ENCODE assay signal across 30 mouse cellular contexts in genomic region chr2:21153469-21153868, GRCm38 (mm10). TPM values are rescaled to one million over a fixed set of nuclear protein-coding genes. Genes with fewer than 3 reads are reported as not detected.
DNase-seq lines count a peak whose midpoint lies in the region; ATAC-seq and TF ChIP-seq lines count a peak whose summit lies in the region.
"Had no signal": no experiment of that assay in that cellular context is flagged by ENCODE, and none has a peak within 500 bp of the region (broad histone marks: within the 10 kb centered on the region; RNA-seq: fewer than 3 reads in every experiment).

No protein-coding gene starts in this region.

- no peak overlapping the region for H3K9ac ChIP-seq in heart, adult 2 months (ENCODE audit: low read depth, low read length)
- no peak overlapping the region for H3K9ac ChIP-seq in MEL (ENCODE audit: control insufficient read depth, low read depth, low read length, poor library complexity, severe bottlenecking)
- H3K9ac ChIP-seq: heart, embryonic 12.5 days; limb, embryonic 12.5 days; liver, embryonic 13.5 days; neural tube, embryonic 13.5 days had no signal

- no peak for DNase-seq in heart, adult 2 months
- no peak for DNase-seq in heart, postnatal 25 days (ENCODE audit: low spot score)
- DNase-seq in 416B (ENCODE audit: low read depth) (peak; percentile 34), MEL (ENCODE audit: low read depth, low spot score) (no peak)
- no peak for DNase-seq in left cerebral cortex, postnatal 4 days
- no peak for DNase-seq in left cerebral cortex, postnatal 14 days (ENCODE audit: low spot score in 2 of 2)
- DNase-seq: adrenal gland, postnatal 14 days; B cell, adult 2 months; cerebellum, adult 9-10 months; gastrocnemius, adult 2 months; gastrocnemius, postnatal 36 days; heart, adult 18-20 months; kidney, adult 2 months; kidney, postnatal 4 days; liver, embryonic 13.5 days; lung, adult 2 months; lung, postnatal 10 days; right cerebral cortex, postnatal 4 days; thymus, postnatal 4 days had no signal

- TF ChIP-seq EP300 in heart, adult 2 months (IDR thresholded peaks at IDR 0.05; ENCODE audit: insufficient read depth, low read depth, low read length) = no peak
- no peak for TF ChIP-seq EP300 in MEL (IDR thresholded peaks at IDR 0.05; ENCODE audit: low read depth in 1 of 2, low read length in 2 of 2)

- intact Hi-C loops in heart, adult 2 months (cut with DNase I) = no loop called here
- intact Hi-C loops in heart, postnatal 25 days (cut with DNase I) = no loop called here
- intact Hi-C loops in left cerebral cortex, postnatal 4 days (cut with DNase I) = no loop called here
- intact Hi-C loops in left cerebral cortex, postnatal 14 days (cut with DNase I) = no loop called here

- 80% methylated on average over 3 of the region's 3 CpGs for WGBS in heart, adult 2 months

- H3K27me3 ChIP-seq in heart, adult 2 months (ENCODE audit: control insufficient read depth, insufficient read depth, low read length) = no peaks in the 10 kb centered on the region
- no peaks in the 10 kb centered on the region for H3K27me3 ChIP-seq in MEL (ENCODE audit: control insufficient read depth in 1 of 2, insufficient read depth in 2 of 2, low read length in 2 of 2)
- H3K27me3 ChIP-seq: heart, embryonic 12.5 days; limb, embryonic 12.5 days; liver, embryonic 13.5 days; neural tube, embryonic 13.5 days had no signal

- H3K9me3 ChIP-seq in MEL (replicated peaks; ENCODE audit: insufficient read depth, low read length) = no peaks in the 10 kb centered on the region
- H3K9me3 ChIP-seq: heart, embryonic 12.5 days; limb, embryonic 12.5 days; liver, embryonic 13.5 days; midbrain, embryonic 10.5 days; neural tube, embryonic 13.5 days had no signal

- no peak overlapping the region for H3K27ac ChIP-seq in heart, adult 2 months
- H3K27ac ChIP-seq in MEL (ENCODE audit: control insufficient read depth, low read depth, low read length) = no peak overlapping the region
- H3K27ac ChIP-seq: gastrocnemius, adult 2 months; limb, embryonic 12.5 days; liver, embryonic 13.5 days; macrophage; midbrain, embryonic 10.5 days; neural tube, embryonic 13.5 days had no signal

- H3K4me1 ChIP-seq in heart, adult 2 months (ENCODE audit: control insufficient read depth, insufficient read depth, low read length) = no peaks in the 10 kb centered on the region
- H3K4me1 ChIP-seq in MEL (ENCODE audit: control insufficient read depth in 1 of 2, insufficient read depth in 2 of 2, low read length in 2 of 2) = no peaks in the 10 kb centered on the region
- H3K4me1 ChIP-seq: heart, embryonic 12.5 days; limb, embryonic 12.5 days; liver, embryonic 13.5 days; neural tube, embryonic 13.5 days had no signal

- no peak for TF ChIP-seq POLR2A in heart, adult 2 months (IDR thresholded peaks at IDR 0.05; ENCODE audit: insufficient read depth, low read depth, low read length)
- TF ChIP-seq POLR2A in MEL (IDR thresholded peaks at IDR 0.05; ENCODE audit: control insufficient read depth in 1 of 2, insufficient read depth in 1 of 2, low read depth in 1 of 2, low read length in 2 of 2, poor library complexity in 1 of 2) = no peak

- H3K79me2 ChIP-seq in heart, adult 2 months (replicated peaks; ENCODE audit: control insufficient read depth, insufficient read depth, low read length) = no peaks in the 10 kb centered on the region
- no peaks in the 10 kb centered on the region for H3K79me2 ChIP-seq in MEL (ENCODE audit: control insufficient read depth, insufficient read depth, low read length, poor library complexity)

- 0 out of 2 replicates have a peak, but pooled peaks have one; percentile 47 for ATAC-seq in megakaryocyte-erythroid progenitor cell, adult 5-6 weeks (replicated peaks; ENCODE audit: low FRiP score, low TSS enrichment, poor library complexity, severe bottlenecking)
- ATAC-seq: forebrain, embryonic 16.5 days; hindbrain, embryonic 16.5 days; midbrain, embryonic 16.5 days had no signal

- peak; percentile 30 for TF ChIP-seq RAD21 in MEL (IDR thresholded peaks at IDR 0.05; ENCODE audit: low read depth, low read length)

- TF ChIP-seq CTCF in heart, adult 2 months (IDR thresholded peaks at IDR 0.05) = peak; percentile 54
- peak in 1 of 3 experiments; percentile 27; a peak in 1 of 6 replicates for TF ChIP-seq CTCF in MEL (IDR thresholded peaks at IDR 0.05 in 2 of 3, conservative IDR thresholded peaks at IDR 0.05 in 1 of 3; ENCODE audit: control insufficient read depth in 1 of 3, insufficient read depth in 1 of 3, low read depth in 2 of 3, low read length in 3 of 3, poor library complexity in 1 of 3, severe bottlenecking in 1 of 3)

- no peak overlapping the region for H3K4me3 ChIP-seq in heart, adult 2 months
- H3K4me3 ChIP-seq in MEL (ENCODE audit: control insufficient read depth in 1 of 2, insufficient read depth in 1 of 2, low read depth in 2 of 2, low read length in 2 of 2) = no peak overlapping the region
- H3K4me3 ChIP-seq: erythroblast, embryonic 14.5 days; gastrocnemius, adult 2 months; heart, embryonic 12.5 days; limb, embryonic 12.5 days; liver, embryonic 13.5 days; midbrain, embryonic 10.5 days; myocyte; neural tube, embryonic 13.5 days had no signal

- no peaks in the 10 kb centered on the region for H3K36me3 ChIP-seq in heart, adult 2 months (ENCODE audit: control insufficient read depth, insufficient read depth, low read length)
- no peaks in the 10 kb centered on the region for H3K36me3 ChIP-seq in MEL (ENCODE audit: control insufficient read depth in 1 of 2, insufficient read depth in 2 of 2, low read length in 2 of 2)
- H3K36me3 ChIP-seq: heart, embryonic 12.5 days; limb, embryonic 12.5 days; liver, embryonic 13.5 days; midbrain, embryonic 10.5 days; neural tube, embryonic 13.5 days had no signal

TF ChIP-seq in MEL, 35 proteins besides CTCF, POLR2A, EP300 and RAD21:
- TF ChIP-seq ELF1 (IDR thresholded peaks at IDR 0.05; ENCODE audit: low read depth, low read length) (no peak), SMC3 (IDR thresholded peaks at IDR 0.05; ENCODE audit: low read depth, low read length) (peak; percentile 21; the same call in 1 of the 2 replicates)

RNA-seq across cellular contexts. Expression of gene Enkur, which starts 51.7 kb away (rescaled TPM):
- 1 to 10 TPM; 1.1 to 1.5 TPM for total RNA-seq in heart, adult 2 months (2021)
- polyA plus RNA-seq in heart, adult 2 months (2012; rRNA removed) = 0.23 and 0.38 TPM in 2 replicates
- total RNA-seq in heart, postnatal 25 days (2021) = 1 to 10 TPM; 1.7 to 2.3 TPM
- total RNA-seq in MEL (2012; rRNA removed) = not detected in 2 replicates
- polyA plus RNA-seq in MEL (2012; ENCODE audit: insufficient read depth in 1 of 2, insufficient read length in 2 of 2, low read depth in 1 of 2, low replicate concordance in 2 of 2, missing spikeins in 1 of 2) = not detected
- not detected in 2 replicates for total RNA-seq in megakaryocyte-erythroid progenitor cell, adult 5-6 weeks (2014; fragmentation: Nextera tagmentation)
- total RNA-seq in megakaryocyte-erythroid progenitor cell, adult 5-6 weeks (2017) = 0.72 TPM in 1 of 2 replicates, not detected in the other
- total RNA-seq in left cerebral cortex, postnatal 4 days (2021) = 1 to 10 TPM; 4.1 to 4.9 TPM
- total RNA-seq in left cerebral cortex, postnatal 14 days (2021) = 1 to 10 TPM; 2.9 to 4.6 TPM
- polyA plus RNA-seq: erythroblast, embryonic 14.5 days; limb, embryonic 12.5 days; liver, embryonic 13.5 days; macrophage had no signal

RNA-seq across cellular contexts. Expression of gene Thnsl1, which starts 52.1 kb away (rescaled TPM):
- total RNA-seq in heart, adult 2 months (2021) = 1 to 10 TPM; 6.8 to 7.7 TPM
- 4.4 and 5.8 TPM in 2 replicates for polyA plus RNA-seq in heart, adult 2 months (2012; rRNA removed)
- 1 to 10 TPM; 5.6 to 8.6 TPM for total RNA-seq in heart, postnatal 25 days (2021)
- 1.0 and 1.9 TPM in 2 replicates for total RNA-seq in MEL (2012; rRNA removed)
- 1 to 10 TPM in 1 of 2 experiments, not detected in 1; 2.6 TPM for polyA plus RNA-seq in MEL (2012; ENCODE audit: insufficient read depth in 1 of 2, insufficient read length in 2 of 2, low read depth in 1 of 2, low replicate concordance in 2 of 2, missing spikeins in 1 of 2)
- total RNA-seq in megakaryocyte-erythroid progenitor cell, adult 5-6 weeks (2014; fragmentation: Nextera tagmentation) = 1.9 and 2.5 TPM in 2 replicates
- 2.0 and 3.5 TPM in 2 replicates for total RNA-seq in megakaryocyte-erythroid progenitor cell, adult 5-6 weeks (2017)
- 10 to 100 TPM; 19.4 to 20.0 TPM for total RNA-seq in left cerebral cortex, postnatal 4 days (2021)
- 10 to 100 TPM; 19.2 to 20.2 TPM for total RNA-seq in left cerebral cortex, postnatal 14 days (2021)
- polyA plus RNA-seq: erythroblast, embryonic 14.5 days had no signal
